ENCODE assay signal across 17 mouse cellular contexts in genomic region chr11:84434879-84435278, GRCm38 (mm10).
DNase-seq lines count a peak whose midpoint lies in the region; ATAC-seq and TF ChIP-seq lines count a peak whose summit lies in the region.
"Had no signal": no experiment of that assay in that cellular context is flagged by ENCODE, and none has a peak within 500 bp of the region (broad histone marks: within the 10 kb centered on the region; RNA-seq: fewer than 3 reads in every experiment).

No protein-coding gene starts in this region.

- TF ChIP-seq POLR2A in thymus, adult 2 months (IDR thresholded peaks at IDR 0.05; ENCODE audit: control insufficient read depth, extremely low read depth, insufficient read depth, low read length, poor library complexity), result no peak

- 91% methylated on average over 6 of the region's 6 CpGs for WGBS in thymus, adult 2 months

- H3K27ac ChIP-seq in left cerebral cortex, adult 2 months, result no peak overlapping the region
- H3K27ac ChIP-seq in thymus, adult 2 months (ENCODE audit: control insufficient read depth, insufficient read depth, low read length), result no peak overlapping the region
- H3K27ac ChIP-seq: embryonic facial prominence, embryonic 15.5 days; hindbrain, embryonic 14.5 days; limb, embryonic 15.5 days had no signal

- no peaks in the 10 kb centered on the region for H3K27me3 ChIP-seq in thymus, adult 2 months (ENCODE audit: control insufficient read depth, insufficient read depth, low read length)
- H3K27me3 ChIP-seq in Patski, result no peaks in the 10 kb centered on the region
- H3K27me3 ChIP-seq: embryonic facial prominence, embryonic 15.5 days; limb, embryonic 15.5 days had no signal

- H3K36me3 ChIP-seq in thymus, adult 2 months (ENCODE audit: control insufficient read depth, insufficient read depth, low read length), result no peaks in the 10 kb centered on the region
- H3K36me3 ChIP-seq: embryonic facial prominence, embryonic 15.5 days; limb, embryonic 15.5 days had no signal

- in situ Hi-C loops in Patski (cut with MboI; ENCODE audit: low pct_unique_long_range_greater_than_20kb), result loop anchor here (5.0 kb wide), 2 partner anchors 67 to 362 kb away; no protein-coding TSS in a partner anchor

- ATAC-seq in Patski, result no peak
- no peak for ATAC-seq in erythroblast, adult 5-6 weeks (replicated peaks; ENCODE audit: low FRiP score, poor library complexity, severe bottlenecking)
- ATAC-seq: CD4-positive, CD25-positive, alpha-beta regulatory T cell, adult 4 months had no signal

- DNase-seq in left cerebral cortex, adult 2 months (ENCODE audit: extremely low spot score in 1 of 2, low spot score in 2 of 2), result no peak
- no peak for DNase-seq in left cerebral cortex, adult 11 months (ENCODE audit: low spot score)
- no peak for DNase-seq in thymus, adult 2 months
- DNase-seq in thymus, postnatal 10 days (ENCODE audit: low spot score in 2 of 2), result no peak
- no peak for DNase-seq in Patski (ENCODE audit: low read depth, low spot score)
- DNase-seq in frontal cortex, adult 2 months (ENCODE audit: extremely low spot score in 1 of 2, low spot score in 1 of 2), result no peak
- DNase-seq: cerebellum, adult 9-11 months; embryo, embryonic 11 days; heart, postnatal 14 days; kidney, adult 11 months; kidney, postnatal 36 days; lung, postnatal 36 days had no signal

- intact Hi-C loops in left cerebral cortex, adult 2 months (cut with DNase I), result no loop called here

- no peaks in the 10 kb centered on the region for H3K4me1 ChIP-seq in thymus, adult 2 months (replicated peaks; ENCODE audit: control insufficient read depth, insufficient read depth, low read length)
- H3K4me1 ChIP-seq: limb, embryonic 15.5 days had no signal

- POLR2A ChIA-PET in Patski (lab: Charles Lee), result interaction anchor here (0.6 kb wide), 1 partner anchor 52 kb away, joined by 4 read pairs; no protein-coding TSS in a partner anchor

- CTCF ChIA-PET in Patski (lab: Charles Lee), result interaction anchor here (1.1 kb wide), 1 partner anchor 359 kb away, joined by 3 read pairs; no protein-coding TSS in a partner anchor

- peak; percentile 8 for TF ChIP-seq CTCF in left cerebral cortex, adult 2 months (IDR thresholded peaks at IDR 0.05)
- peak; percentile 32; the same call in 1 of the 2 replicates for TF ChIP-seq CTCF in thymus, adult 2 months (IDR thresholded peaks at IDR 0.05; ENCODE audit: borderline replicate concordance, control insufficient read depth, extremely low read depth, insufficient read depth, low read length, poor library complexity)
- peak; percentile 40 for TF ChIP-seq CTCF in Patski (IDR thresholded peaks at IDR 0.05)

- no peak overlapping the region for H3K4me3 ChIP-seq in left cerebral cortex, adult 2 months
- H3K4me3 ChIP-seq in thymus, adult 2 months (ENCODE audit: control insufficient read depth, insufficient read depth, low read length), result no peak overlapping the region
- H3K4me3 ChIP-seq: embryonic facial prominence, embryonic 15.5 days; limb, embryonic 15.5 days had no signal
